Mouse (Mus musculus) ES-Bruce4 (cell line): ENCODE measurements around the gene Zfp462.

ENCODE experiments used
- CTCF ChIP-seq: IDR thresholded peaks from one replicate; pipeline ENCODE4 v1.8.1; 2011; ENCODE audit warnings: low read depth, low read length
- EP300 ChIP-seq: IDR thresholded peaks from 2 replicates; pipeline ENCODE4 v1.6.1; 2011; ENCODE audit warnings: low read depth, low read length; ENCODE audit not compliant: insufficient read depth
- POLR2A ChIP-seq: IDR thresholded peaks from one replicate; pipeline ENCODE4 v1.8.1; 2011; ENCODE audit warnings: low read length; ENCODE audit not compliant: insufficient read depth

- TF ChIP-seq CTCF, result no peak
- TF ChIP-seq POLR2A, result no peak
- no peak for TF ChIP-seq EP300
Measured at GRCm38 (mm10) chr4:54969671-54970295, 24.9 kb downstream of the Zfp462 start.
